Mouse (Mus musculus) forebrain, embryonic 14.5 days (tissue): Measurements from ENCODE around the gene Sar1a. TPM values are rescaled to one million over a fixed set of nuclear protein-coding genes. Genes with fewer than 3 reads are reported as not detected.

Source experiments
- ATAC-seq: fragments of 200-750 bp; cut with Nextera tagmentation; 2 replicates; pipeline ENCODE4 v1.8.0; 2017; ENCODE audit warnings: mild to moderate bottlenecking, moderate library complexity
- DNase-seq: peaks from one replicate; pipeline ENCODE4 v3.0.0-alpha.2; 2015; ENCODE audit warnings: low spot score
- H3K27ac ChIP-seq: fragments of 300-500 bp; sonication (generic); 2 replicates; pipeline ENCODE4 v1.5.1; 2014; ENCODE audit warnings: low read depth, mild to moderate bottlenecking, control low read depth, low read length, moderate library complexity
- H3K27me3 ChIP-seq: fragments of 300-500 bp; sonication (generic); replicated peaks from 2 replicates; pipeline ENCODE4 v1.6.1; 2014; ENCODE audit warnings: low read length, control low read depth, mixed read lengths; ENCODE audit not compliant: control insufficient read depth, insufficient read depth
- H3K36me3 ChIP-seq: fragments of 300-500 bp; sonication (generic); 2 replicates; pipeline ENCODE4 v1.6.1; 2014; ENCODE audit warnings: low read length, control low read depth; ENCODE audit not compliant: control insufficient read depth, insufficient read depth
- H3K4me1 ChIP-seq: fragments of 300-500 bp; sonication (generic); 2 replicates; pipeline ENCODE4 v1.6.1; 2014; ENCODE audit warnings: antibody characterized with exemption, low read length, control low read depth; ENCODE audit not compliant: control insufficient read depth, insufficient read depth
- H3K4me2 ChIP-seq: fragments of 300-500 bp; sonication (generic); 2 replicates; pipeline ENCODE4 v1.6.1; 2014; ENCODE audit warnings: mild to moderate bottlenecking, control low read depth, low read length
- H3K4me3 ChIP-seq: fragments of 300-500 bp; sonication (generic); 2 replicates; pipeline ENCODE4 v1.5.1; 2014; ENCODE audit warnings: low read depth, low read length, control low read depth
- H3K9ac ChIP-seq: fragments of 300-500 bp; sonication (generic); 2 replicates; pipeline ENCODE4 v1.6.1; 2014; ENCODE audit warnings: mild to moderate bottlenecking, low read length, control low read depth, moderate library complexity
- H3K9me3 ChIP-seq: fragments of 300-500 bp; sonication (generic); replicated peaks from 2 replicates; pipeline ENCODE4 v1.6.1; 2016; ENCODE audit warnings: low read length, control low read depth, mixed read lengths; ENCODE audit not compliant: control insufficient read depth
- WGBS: fragments of 180-500 bp; shearing (Covaris S2); extraction: QIAGEN DNeasy Blood & Tissue Kit; methylation state at CpG from one replicate; pipeline ENCODE4 v1.1.7; 2014; 5-methylcytosine and 5-hydroxymethylcytosine counted together
- polyA plus RNA-seq: library from polyadenylated mRNA; unstranded; fragments of >200 nt; fragmentation: Nextera tagmentation; extraction: Ambion mirVana; gene quantifications from 2 replicates; pipeline ENCODE4 v1.2.1, GENCODE M21; 2014

Gene Sar1a
- polyA plus RNA-seq, 1 experiment from 2014 or later: 245 TPM

GRCm38 (mm10) chr10:61738126-61738525 is 58.0 kb downstream of the Sar1a start:
- Histone ChIP-seq H3K27me3 (no peaks in the 10 kb centered on the region), H3K36me3 (peaks cover 67% of the 10 kb centered on the region), H3K27ac (no peak overlapping the region), H3K4me2 (no peak overlapping the region), H3K4me3 (no peak overlapping the region), H3K9me3 (no peaks in the 10 kb centered on the region), H3K9ac (no peak overlapping the region), H3K4me1 (no peaks in the 10 kb centered on the region)
- DNase-seq (no peak), ATAC-seq (no peak)
- WGBS: 94% methylated on average over 4 of the region's 4 CpGs

DNA sequence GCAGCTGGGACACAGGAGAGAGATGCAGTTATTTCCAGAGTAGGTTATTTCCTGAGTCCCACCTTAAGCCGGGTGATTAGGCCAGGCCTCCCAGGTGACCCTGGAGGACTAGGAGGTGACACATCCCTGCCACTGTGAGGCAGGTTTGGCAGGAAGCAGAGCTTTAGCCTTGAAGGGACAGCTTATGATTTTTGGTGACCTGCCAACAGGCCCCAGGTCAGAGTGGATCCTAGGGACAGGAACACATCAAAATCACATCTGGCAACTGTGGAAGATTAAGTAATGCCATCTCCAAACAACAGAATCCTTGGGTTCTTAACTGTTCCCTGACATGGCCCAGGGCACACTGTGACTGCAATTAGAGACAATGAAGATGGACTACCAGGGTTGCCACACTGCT is 61.2 kb downstream of the Sar1a start:
- Histone ChIP-seq H3K27me3 (no peaks in the 10 kb centered on the region), H3K4me3 (no peak overlapping the region), H3K4me2 (no peak overlapping the region), H3K27ac (no peak overlapping the region), H3K9me3 (no peaks in the 10 kb centered on the region), H3K4me1 (no peaks in the 10 kb centered on the region), H3K9ac (no peak overlapping the region), H3K36me3 (peaks cover 98% of the 10 kb centered on the region)
- ATAC-seq: no peak
- no peak for DNase-seq
- 100% methylated on average over 1 of the region's 1 CpGs for WGBS

- H3K4me1 ChIP-seq: no peaks in the 10 kb centered on the region
- no peak overlapping the region for H3K9ac ChIP-seq
- DNase-seq (no peak), ATAC-seq (no peak)
- H3K9me3 ChIP-seq: no peaks in the 10 kb centered on the region
- no peak overlapping the region for H3K27ac ChIP-seq
- H3K27me3 ChIP-seq: no peaks in the 10 kb centered on the region
- peaks cover 99% of the 10 kb centered on the region for H3K36me3 ChIP-seq
- H3K4me3 ChIP-seq: no peak overlapping the region
- 81% methylated on average over 4 of the region's 4 CpGs for WGBS
- no peak overlapping the region for H3K4me2 ChIP-seq
These were observed 61.8 kb downstream of the Sar1a start for GRCm38 (mm10) chr10:61741873-61742272.

GRCm38 (mm10) chr10:61742336-61742735 is 62.2 kb downstream of the Sar1a start:
- Histone ChIP-seq H3K9me3 (no peaks in the 10 kb centered on the region), H3K9ac (no peak overlapping the region), H3K27me3 (no peaks in the 10 kb centered on the region), H3K4me1 (no peaks in the 10 kb centered on the region), H3K4me3 (no peak overlapping the region), H3K36me3 (peaks cover 99% of the 10 kb centered on the region), H3K4me2 (no peak overlapping the region), H3K27ac (no peak overlapping the region)
- ATAC-seq (no peak), DNase-seq (no peak)
- 94% methylated on average over 8 of the region's 8 CpGs for WGBS

Other genes starting within 250 kb of the Sar1a start
- 50.0 and 51.3 TPM in 2 replicates for gene Eif4ebp2, start 227.6 kb upstream of the Sar1a start, polyA plus RNA-seq
- 21.3 TPM in 2 replicates for gene Lrrc20, start 204.5 kb upstream of the Sar1a start, polyA plus RNA-seq
- 0.56 and 0.94 TPM in 2 replicates for gene Npffr1, start 84.8 kb upstream of the Sar1a start, polyA plus RNA-seq
- gene Ppa1, start 31.7 kb upstream of the Sar1a start, polyA plus RNA-seq: 264 and 265 TPM in 2 replicates
- 23.7 and 24.6 TPM in 2 replicates for gene Tysnd1, start 15.2 kb downstream of the Sar1a start, polyA plus RNA-seq
- 4.4 and 5.2 TPM in 2 replicates for gene Aifm2, start 35.0 kb downstream of the Sar1a start, polyA plus RNA-seq
- 188 and 220 TPM in 2 replicates for gene H2afy2, start 103.8 kb downstream of the Sar1a start, polyA plus RNA-seq